Comparison of ENCODE assay signal across 8 mouse cellular contexts in genomic region chrX:103025495-103025894, GRCm38 (mm10).
DNase-seq lines count a peak whose midpoint lies in the region; ATAC-seq and TF ChIP-seq lines count a peak whose summit lies in the region.
"Not testable (repeated sequence)": the region's sequence is repeated elsewhere in the genome, so short reads cannot be mapped to it uniquely, and the experiment has no call there.

No protein-coding gene starts in this region.

- not testable (repeated sequence) for H3K9me3 ChIP-seq in forebrain, embryonic 13.5 days (replicated peaks); heart, postnatal 0 days (replicated peaks; ENCODE audit: control insufficient read depth, low read length); kidney, embryonic 14.5 days (ENCODE audit: control insufficient read depth, low read length); limb, embryonic 14.5 days (ENCODE audit: control insufficient read depth, low read length); midbrain, embryonic 10.5 days (replicated peaks); stomach, embryonic 14.5 days (ENCODE audit: control insufficient read depth, low read depth, low read length)

- H3K4me1 ChIP-seq in forebrain, embryonic 13.5 days; heart, postnatal 0 days (ENCODE audit: control insufficient read depth, insufficient read depth); kidney, embryonic 14.5 days (ENCODE audit: control insufficient read depth, insufficient read depth, low read length); limb, embryonic 14.5 days (ENCODE audit: control insufficient read depth, insufficient read depth, low read length); stomach, embryonic 14.5 days (ENCODE audit: control insufficient read depth, insufficient read depth, low read length): not testable (repeated sequence)
- H3K4me1 ChIP-seq in midbrain, embryonic 10.5 days, result peaks cover 15% of the 10 kb centered on the region

- H3K36me3 ChIP-seq in forebrain, embryonic 13.5 days (ENCODE audit: poor library complexity, severe bottlenecking); heart, postnatal 0 days (replicated peaks; ENCODE audit: control insufficient read depth, insufficient read depth, low read length); kidney, embryonic 14.5 days (ENCODE audit: control insufficient read depth, insufficient read depth, low read length); limb, embryonic 14.5 days (ENCODE audit: control insufficient read depth, insufficient read depth, low read length); midbrain, embryonic 10.5 days; stomach, embryonic 14.5 days (ENCODE audit: control insufficient read depth, insufficient read depth, low read length): not testable (repeated sequence)

- H3K27ac ChIP-seq in forebrain, embryonic 13.5 days; heart, postnatal 0 days (ENCODE audit: low read depth); kidney, embryonic 14.5 days (ENCODE audit: low read depth, low read length); limb, embryonic 14.5 days (replicated peaks; ENCODE audit: low read depth, low read length); midbrain, embryonic 10.5 days (replicated peaks); stomach, embryonic 14.5 days (ENCODE audit: low read length): not testable (repeated sequence)

- WGBS in forebrain, embryonic 13.5 days, result 26% methylated on average over 3 of the region's 3 CpGs
- WGBS in heart, postnatal 0 days, result 26% methylated on average over 3 of the region's 3 CpGs
- WGBS in kidney, embryonic 14.5 days, result 42% methylated on average over 3 of the region's 3 CpGs
- WGBS in limb, embryonic 14.5 days, result 31% methylated on average over 3 of the region's 3 CpGs
- WGBS in midbrain, embryonic 10.5 days, result 26% methylated on average over 3 of the region's 3 CpGs
- WGBS in stomach, embryonic 14.5 days, result 22% methylated on average over 3 of the region's 3 CpGs

- TF ChIP-seq EP300 in heart, postnatal 0 days (IDR thresholded peaks at IDR 0.05; ENCODE audit: low read depth), result not testable (repeated sequence)

- not testable (repeated sequence) for TF ChIP-seq POLR2A in limb, embryonic 14.5 days (IDR thresholded peaks at IDR 0.05; ENCODE audit: borderline replicate concordance, extremely low read depth, insufficient read depth, insufficient read length)

- TF ChIP-seq CTCF in heart, postnatal 0 days (IDR thresholded peaks at IDR 0.05; ENCODE audit: low read depth), result peak; percentile 31

- not testable (repeated sequence) for ATAC-seq in forebrain, embryonic 13.5 days; heart, postnatal 0 days (ENCODE audit: insufficient read depth, low read depth); kidney, embryonic 14.5 days (ENCODE audit: low FRiP score, low TSS enrichment); limb, embryonic 14.5 days (ENCODE audit: low FRiP score, low read depth); stomach, embryonic 14.5 days (ENCODE audit: insufficient number of reproducible peaks, insufficient read depth, low FRiP score, low read depth)

- peak; percentile 29 for DNase-seq in ZHBTc4 (ENCODE audit: low read depth, low spot score)
- DNase-seq in cerebellum, postnatal 36 days, result peak; percentile 15
- DNase-seq in heart, postnatal 0 days (ENCODE audit: low spot score), result not testable (repeated sequence)
- DNase-seq in limb, embryonic 14.5 days (ENCODE audit: low spot score), result peak; percentile 2
- DNase-seq in midbrain, embryonic 10.5 days (ENCODE audit: low spot score), result peak; percentile 14

- not testable (repeated sequence) for H3K4me3 ChIP-seq in forebrain, embryonic 13.5 days; heart, postnatal 0 days (ENCODE audit: low read depth, low read length); kidney, embryonic 14.5 days (ENCODE audit: low read length); stomach, embryonic 14.5 days (ENCODE audit: low read depth, low read length)
- peak overlapping the region; percentile 44; the same call in 1 of the 2 replicates for H3K4me3 ChIP-seq in limb, embryonic 14.5 days (replicated peaks; ENCODE audit: low read length)
- H3K4me3 ChIP-seq in midbrain, embryonic 10.5 days, result peak overlapping the region; percentile 53

- H3K27me3 ChIP-seq in forebrain, embryonic 13.5 days, result peaks cover 11% of the 10 kb centered on the region
- not testable (repeated sequence) for H3K27me3 ChIP-seq in heart, postnatal 0 days (ENCODE audit: control insufficient read depth, insufficient read depth, low read length); kidney, embryonic 14.5 days (ENCODE audit: control insufficient read depth, insufficient read depth, low read length); limb, embryonic 14.5 days (ENCODE audit: control insufficient read depth, insufficient read depth, low read length); stomach, embryonic 14.5 days (ENCODE audit: control insufficient read depth, insufficient read depth, low read length)
- peaks cover 72% of the 10 kb centered on the region for H3K27me3 ChIP-seq in midbrain, embryonic 10.5 days (ENCODE audit: low read depth, poor library complexity, severe bottlenecking)

- H3K9ac ChIP-seq in forebrain, embryonic 13.5 days; heart, postnatal 0 days (replicated peaks; ENCODE audit: low read depth, low read length); kidney, embryonic 14.5 days (ENCODE audit: low read depth, low read length); limb, embryonic 14.5 days (ENCODE audit: low read depth, low read length, severe bottlenecking); stomach, embryonic 14.5 days (replicated peaks; ENCODE audit: low read depth, low read length): not testable (repeated sequence)

- peak overlapping the region; percentile 47 for H3K4me2 ChIP-seq in forebrain, embryonic 13.5 days
- H3K4me2 ChIP-seq in heart, postnatal 0 days (ENCODE audit: low read depth, low read length), result peak overlapping the region; percentile 63; the same call in 1 of the 2 replicates
- H3K4me2 ChIP-seq in kidney, embryonic 14.5 days (replicated peaks; ENCODE audit: low read depth, low read length), result peak overlapping the region; percentile 34; the same call in 1 of the 2 replicates
- peak overlapping the region; percentile 36; the same call in 1 of the 2 replicates for H3K4me2 ChIP-seq in limb, embryonic 14.5 days (replicated peaks; ENCODE audit: low read depth, low read length, severe bottlenecking)
- H3K4me2 ChIP-seq in stomach, embryonic 14.5 days (replicated peaks; ENCODE audit: low read depth, low read length), result peak overlapping the region; percentile 34; the same call in 1 of the 2 replicates
